Mouse (Mus musculus) liver, embryonic 13.5 days (tissue): ENCODE measurements around the gene Rps24. TPM values are rescaled to one million over a fixed set of nuclear protein-coding genes. Genes with fewer than 3 reads are reported as not detected.

Experiments
- ATAC-seq: fragments of 200-750 bp; cut with Nextera tagmentation; 2 replicates; pipeline ENCODE4 v1.8.0; 2017; ENCODE audit warnings: low read depth, mild to moderate bottlenecking, moderate number of reproducible peaks, moderate library complexity
- DNase-seq: peaks from one replicate; pipeline ENCODE4 v3.0.0; 2022
- H3K27ac ChIP-seq: fragments of 300-500 bp; sonication (generic); 2 replicates; pipeline ENCODE4 v1.5.1; 2015; ENCODE audit warnings: moderate library complexity, mild to moderate bottlenecking, inconsistent platforms
- H3K27me3 ChIP-seq: fragments of 300-500 bp; sonication (generic); 2 replicates; pipeline ENCODE4 v1.6.1; 2015; ENCODE audit warnings: mild to moderate bottlenecking, inconsistent platforms
- H3K36me3 ChIP-seq: fragments of 300-500 bp; sonication (generic); 2 replicates; pipeline ENCODE4 v1.6.1; 2015; ENCODE audit warnings: mild to moderate bottlenecking, inconsistent platforms
- H3K4me1 ChIP-seq: fragments of 300-500 bp; sonication (generic); replicated peaks from 2 replicates; pipeline ENCODE4 v1.6.1; 2015; ENCODE audit warnings: inconsistent platforms
- H3K4me2 ChIP-seq: fragments of 300-500 bp; sonication (generic); 2 replicates; pipeline ENCODE4 v1.6.1; 2015; ENCODE audit warnings: inconsistent platforms, mild to moderate bottlenecking, moderate library complexity
- H3K4me3 ChIP-seq: fragments of 300-500 bp; sonication (generic); replicated peaks from 2 replicates; pipeline ENCODE4 v1.5.1; 2015; ENCODE audit warnings: mild to moderate bottlenecking, inconsistent platforms
- H3K9ac ChIP-seq: fragments of 300-500 bp; sonication (generic); 2 replicates; pipeline ENCODE4 v1.6.1; 2015; ENCODE audit warnings: mild to moderate bottlenecking, inconsistent platforms
- H3K9me3 ChIP-seq: fragments of 300-500 bp; sonication (generic); replicated peaks from 2 replicates; pipeline ENCODE4 v1.6.1; 2016; ENCODE audit warnings: inconsistent platforms
- WGBS: fragments of 180-500 bp; shearing (Covaris S2); methylation state at CpG from one replicate; pipeline ENCODE4 v1.1.7; 2015; ENCODE audit not compliant: insufficient replicate concordance; 5-methylcytosine and 5-hydroxymethylcytosine counted together
- polyA plus RNA-seq: library from polyadenylated mRNA; unstranded; fragments of >200 nt; fragmentation: Nextera tagmentation; extraction: Ambion mirVana; gene quantifications from 2 replicates; pipeline ENCODE4 v1.2.1, GENCODE M21; 2015

Gene Rps24
- polyA plus RNA-seq, 1 experiment from 2014 or later = 724 TPM

- peaks cover 38% of the 10 kb centered on the region for H3K4me1 ChIP-seq
- peaks cover 60% of the 10 kb centered on the region for H3K36me3 ChIP-seq
- H3K9me3 ChIP-seq = no peaks in the 10 kb centered on the region
- whole genome bisulfite sequencing = 68% methylated on average over 5 of the region's 5 CpGs
- H3K4me3 ChIP-seq = no peak overlapping the region
- H3K27me3 ChIP-seq = no peaks in the 10 kb centered on the region
- H3K9ac ChIP-seq = no peak overlapping the region
- ATAC-seq (no peak), DNase-seq (no peak)
- no peak overlapping the region for H3K4me2 ChIP-seq
- no peak overlapping the region for H3K27ac ChIP-seq
These were observed 11.8 kb downstream of the Rps24 start for GRCm38 (mm10) chr14:24498561-24499255.

GRCm38 (mm10) chr14:24499478-24499877, 12.6 kb downstream of the Rps24 start:
- H3K4me2 ChIP-seq = no peak overlapping the region
- peaks cover 31% of the 10 kb centered on the region for H3K4me1 ChIP-seq
- ATAC-seq = no peak
- peaks cover 52% of the 10 kb centered on the region for H3K36me3 ChIP-seq
- no peaks in the 10 kb centered on the region for H3K27me3 ChIP-seq
- no peak overlapping the region for H3K4me3 ChIP-seq
- no peak overlapping the region for H3K9ac ChIP-seq
- DNase-seq = no peak
- no peak overlapping the region for H3K27ac ChIP-seq
- H3K9me3 ChIP-seq = no peaks in the 10 kb centered on the region
- WGBS = 40% methylated on average over 9 of the region's 9 CpGs

- peak; percentile 62 for ATAC-seq
- H3K9me3 ChIP-seq = no peaks in the 10 kb centered on the region
- H3K4me3 ChIP-seq = no peak overlapping the region
- H3K36me3 ChIP-seq = peaks cover 44% of the 10 kb centered on the region
- peak; percentile 47 for DNase-seq
- no peaks in the 10 kb centered on the region for H3K27me3 ChIP-seq
- 22% methylated on average over 18 of the region's 18 CpGs for WGBS
- peaks cover 24% of the 10 kb centered on the region for H3K4me1 ChIP-seq
- no peak overlapping the region for H3K4me2 ChIP-seq
- H3K9ac ChIP-seq = no peak overlapping the region
- no peak overlapping the region for H3K27ac ChIP-seq
These were observed 13.3 kb downstream of the Rps24 start for GRCm38 (mm10) chr14:24500091-24500844.

GRCm38 (mm10) chr14:24500845-24501186, 13.9 kb downstream of the Rps24 start:
- DNase-seq = no peak
- H3K4me2 ChIP-seq = no peak overlapping the region
- H3K9ac ChIP-seq = no peak overlapping the region
- WGBS = 42% methylated on average over 8 of the region's 8 CpGs
- peaks cover 39% of the 10 kb centered on the region for H3K36me3 ChIP-seq
- peak; percentile 19; the same call in 1 of the 2 replicates for ATAC-seq
- H3K9me3 ChIP-seq = no peaks in the 10 kb centered on the region
- no peaks in the 10 kb centered on the region for H3K27me3 ChIP-seq
- no peak overlapping the region for H3K4me3 ChIP-seq
- peaks cover 21% of the 10 kb centered on the region for H3K4me1 ChIP-seq
- no peak overlapping the region for H3K27ac ChIP-seq

GRCm38 (mm10) chr14:24501256-24501655, 14.3 kb downstream of the Rps24 start:
- Histone ChIP-seq H3K4me2 (no peak overlapping the region), H3K9ac (no peak overlapping the region), H3K27ac (no peak overlapping the region), H3K4me3 (no peak overlapping the region), H3K4me1 (peaks cover 19% of the 10 kb centered on the region), H3K27me3 (no peaks in the 10 kb centered on the region), H3K9me3 (no peaks in the 10 kb centered on the region), H3K36me3 (peaks cover 34% of the 10 kb centered on the region)
- 65% methylated on average over 4 of the region's 4 CpGs for WGBS
- ATAC-seq (no peak), DNase-seq (no peak)

- WGBS = 25% methylated on average over 14 of the region's 14 CpGs
- DNase-seq = no peak
- Histone ChIP-seq H3K4me1 (no peaks in the 10 kb centered on the region), H3K9me3 (no peaks in the 10 kb centered on the region), H3K9ac (no peak overlapping the region), H3K4me2 (no peak overlapping the region), H3K27me3 (peaks cover 29% of the 10 kb centered on the region), H3K4me3 (no peak overlapping the region), H3K36me3 (no peaks in the 10 kb centered on the region), H3K27ac (no peak overlapping the region)
- no peak for ATAC-seq
These were observed 20.6 kb downstream of the Rps24 start for GRCm38 (mm10) chr14:24507452-24508069.

GRCm38 (mm10) chr14:24508070-24508773, 21.3 kb downstream of the Rps24 start:
- WGBS = 22% methylated on average over 18 of the region's 18 CpGs
- H3K4me2 ChIP-seq = no peak overlapping the region
- H3K27ac ChIP-seq = no peak overlapping the region
- peaks cover 29% of the 10 kb centered on the region for H3K27me3 ChIP-seq
- no peak for DNase-seq
- no peak for ATAC-seq
- no peak overlapping the region for H3K4me3 ChIP-seq
- H3K4me1 ChIP-seq = no peaks in the 10 kb centered on the region
- no peak overlapping the region for H3K9ac ChIP-seq
- no peaks in the 10 kb centered on the region for H3K36me3 ChIP-seq
- no peaks in the 10 kb centered on the region for H3K9me3 ChIP-seq

- no peaks in the 10 kb centered on the region for H3K9me3 ChIP-seq
- H3K27ac ChIP-seq = no peak overlapping the region
- peaks cover 29% of the 10 kb centered on the region for H3K27me3 ChIP-seq
- 47% methylated on average over 5 of the region's 5 CpGs for WGBS
- no peak overlapping the region for H3K4me3 ChIP-seq
- H3K4me1 ChIP-seq = no peaks in the 10 kb centered on the region
- DNase-seq (no peak), ATAC-seq (no peak)
- H3K9ac ChIP-seq = no peak overlapping the region
- H3K4me2 ChIP-seq = no peak overlapping the region
- H3K36me3 ChIP-seq = no peaks in the 10 kb centered on the region
These were observed 22.6 kb downstream of the Rps24 start for GRCm38 (mm10) chr14:24509557-24509956.

- no peak overlapping the region for H3K4me3 ChIP-seq
- H3K27ac ChIP-seq = no peak overlapping the region
- 86% methylated on average over 1 of the region's 1 CpGs for WGBS
These were observed 23.3 kb downstream of the Rps24 start for GRCm38 (mm10) chr14:24510218-24510617.

GRCm38 (mm10) chr14:24510679-24511078, 23.8 kb downstream of the Rps24 start:
- WGBS = 70% methylated on average over 2 of the region's 2 CpGs

More at GRCm38 (mm10) chr14:24510218-24510617, 23.3 kb downstream of the Rps24 start:
- no peak for DNase-seq
- H3K4me1 ChIP-seq = no peaks in the 10 kb centered on the region
- no peak overlapping the region for H3K4me2 ChIP-seq
- H3K36me3 ChIP-seq = no peaks in the 10 kb centered on the region
- no peak for ATAC-seq
- peaks cover 29% of the 10 kb centered on the region for H3K27me3 ChIP-seq
- H3K9me3 ChIP-seq = no peaks in the 10 kb centered on the region
- H3K9ac ChIP-seq = no peak overlapping the region

GRCm38 (mm10) chr14:24512527-24513161, 25.7 kb downstream of the Rps24 start:
- Histone ChIP-seq H3K4me3 (no peak overlapping the region), H3K27me3 (peaks cover 18% of the 10 kb centered on the region), H3K36me3 (no peaks in the 10 kb centered on the region), H3K9ac (no peak overlapping the region), H3K9me3 (no peaks in the 10 kb centered on the region), H3K27ac (no peak overlapping the region), H3K4me2 (no peak overlapping the region), H3K4me1 (no peaks in the 10 kb centered on the region)
- 73% methylated on average over 6 of the region's 6 CpGs for WGBS
- no peak for ATAC-seq
- DNase-seq = no peak

More at GRCm38 (mm10) chr14:24510679-24511078, 23.8 kb downstream of the Rps24 start:
- Histone ChIP-seq H3K4me2 (no peak overlapping the region), H3K4me1 (no peaks in the 10 kb centered on the region), H3K9ac (no peak overlapping the region), H3K27me3 (peaks cover 29% of the 10 kb centered on the region), H3K27ac (no peak overlapping the region), H3K36me3 (no peaks in the 10 kb centered on the region), H3K4me3 (no peak overlapping the region), H3K9me3 (no peaks in the 10 kb centered on the region)
- no peak for DNase-seq
- no peak for ATAC-seq
